Comparison of ENCODE assay signal across 33 mouse cellular contexts in the genomic region with DNA sequence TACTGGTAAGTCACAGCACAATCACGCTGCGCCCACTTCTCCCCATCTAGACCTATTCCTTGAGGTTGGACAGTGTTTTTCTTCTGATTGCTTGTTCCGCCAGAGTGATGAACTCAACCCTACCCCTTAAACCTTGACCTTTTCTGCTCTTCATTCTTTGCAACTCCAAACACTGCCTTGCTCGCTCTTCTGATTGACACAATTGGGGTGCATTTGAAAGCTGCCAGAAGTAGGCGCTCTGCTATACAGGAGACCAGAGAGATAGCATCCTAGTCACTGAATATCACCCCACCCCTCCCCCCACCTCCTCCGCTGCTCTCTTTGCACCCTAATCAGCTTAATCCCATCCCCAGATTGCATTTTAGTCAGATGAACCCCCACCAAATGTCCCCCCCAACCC.
"Had no signal": no experiment of that assay in that cellular context is flagged by ENCODE, and none has a peak within 500 bp of the region (broad histone marks: within the 10 kb centered on the region; RNA-seq: fewer than 3 reads in every experiment).

No protein-coding gene starts in this region.

- H3K4me1 ChIP-seq: heart, embryonic 13.5 days; heart, embryonic 15.5 days; intestine, embryonic 15.5 days; kidney, embryonic 15.5 days had no signal

- H3K4me3 ChIP-seq: heart, embryonic 13.5 days; heart, embryonic 15.5 days; hindbrain, embryonic 10.5 days; hindbrain, embryonic 12.5 days; hindbrain, embryonic 13.5 days; hindbrain, embryonic 15.5 days; intestine, embryonic 15.5 days; kidney, embryonic 15.5 days; layer of hippocampus, adult 2 months; left cerebral cortex, adult 2 months had no signal

- H3K27ac ChIP-seq: heart, embryonic 13.5 days; heart, embryonic 15.5 days; hindbrain, embryonic 10.5 days; hindbrain, embryonic 12.5 days; hindbrain, embryonic 13.5 days; hindbrain, embryonic 14.5 days; hindbrain, embryonic 15.5 days; hindbrain, postnatal 0 days; intestine, embryonic 15.5 days; kidney, embryonic 15.5 days; kidney, postnatal 0 days; layer of hippocampus, adult 2 months; left cerebral cortex, adult 2 months had no signal

- DNase-seq: heart, postnatal 10 days; heart, postnatal 14 days; heart, postnatal 36 days; heart, postnatal 4 days; kidney, adult 11 months; kidney, adult 18-20 months; kidney, adult 2 months; kidney, adult 8-10 months; kidney, adult 9 months; kidney, postnatal 10 days; kidney, postnatal 14 days; kidney, postnatal 25 days; kidney, postnatal 36 days; kidney, postnatal 4 days; layer of hippocampus, adult 9-11 months; layer of hippocampus, postnatal 36 days had no signal

- H3K9me3 ChIP-seq: heart, embryonic 15.5 days; hindbrain, embryonic 13.5 days; hindbrain, embryonic 15.5 days; intestine, embryonic 15.5 days; kidney, embryonic 15.5 days had no signal

- H3K9ac ChIP-seq: heart, embryonic 13.5 days; heart, embryonic 15.5 days; hindbrain, embryonic 12.5 days; hindbrain, embryonic 13.5 days; hindbrain, embryonic 14.5 days; hindbrain, embryonic 15.5 days; intestine, embryonic 15.5 days; kidney, embryonic 15.5 days had no signal

- H3K36me3 ChIP-seq: heart, embryonic 13.5 days; heart, embryonic 15.5 days; hindbrain, embryonic 10.5 days; hindbrain, embryonic 12.5 days; hindbrain, embryonic 13.5 days; hindbrain, embryonic 15.5 days; intestine, embryonic 15.5 days; kidney, embryonic 15.5 days had no signal

- ATAC-seq: hindbrain, embryonic 16.5 days; hindbrain, postnatal 0 days; inflammation-experienced regulatory T-cells, adult 6 months; intestine, embryonic 15.5 days; intestine, embryonic 16.5 days; intestine, postnatal 0 days had no signal

- H3K4me2 ChIP-seq: heart, embryonic 13.5 days; heart, embryonic 15.5 days; hindbrain, embryonic 12.5 days; hindbrain, embryonic 13.5 days; hindbrain, embryonic 14.5 days; hindbrain, embryonic 15.5 days; intestine, embryonic 15.5 days; kidney, embryonic 15.5 days had no signal

- H3K27me3 ChIP-seq: heart, embryonic 15.5 days; hindbrain, embryonic 12.5 days; hindbrain, embryonic 13.5 days; hindbrain, embryonic 15.5 days; intestine, embryonic 15.5 days; kidney, embryonic 15.5 days had no signal
